Mouse (Mus musculus): ENCODE data around the gene Rsu1.

GRCm38 (mm10) chr2:13237140-13237901 lies 33.9 kb downstream of the Rsu1 start:
- TF ChIP-seq TAL1 (IDR thresholded peaks at IDR 0.05; ENCODE audit: low read length) = no peak
- TF ChIP-seq GATA1 (IDR thresholded peaks at IDR 0.05; ENCODE audit: low read length) = no peak
